Mouse (Mus musculus) limb, embryonic 13.5 days (tissue): Measurements from ENCODE around the gene Rgs8. TPM values are rescaled to one million over a fixed set of nuclear protein-coding genes. Genes with fewer than 3 reads are reported as not detected.

Experiments
- ATAC-seq: fragments of 200-750 bp; cut with Nextera tagmentation; 2 replicates; pipeline ENCODE4 v1.8.0; 2017; ENCODE audit warnings: low read depth, moderate number of reproducible peaks, moderate TSS enrichment; ENCODE audit not compliant: low FRiP score
- H3K27ac ChIP-seq: fragments of 300-500 bp; sonication (generic); 2 replicates; pipeline ENCODE4 v1.5.1; 2015; ENCODE audit warnings: inconsistent platforms, mild to moderate bottlenecking, moderate library complexity
- H3K27me3 ChIP-seq: fragments of 300-500 bp; sonication (generic); 2 replicates; pipeline ENCODE4 v1.6.1; 2015; ENCODE audit warnings: mild to moderate bottlenecking, inconsistent platforms
- H3K36me3 ChIP-seq: fragments of 300-500 bp; sonication (generic); 2 replicates; pipeline ENCODE4 v1.6.1; 2015; ENCODE audit warnings: inconsistent platforms, mild to moderate bottlenecking, moderate library complexity
- H3K4me1 ChIP-seq: fragments of 300-500 bp; sonication (generic); 2 replicates; pipeline ENCODE4 v1.6.1; 2015; ENCODE audit warnings: inconsistent platforms
- H3K4me2 ChIP-seq: fragments of 300-500 bp; sonication (generic); replicated peaks from 2 replicates; pipeline ENCODE4 v1.6.1; 2015; ENCODE audit warnings: inconsistent platforms, mild to moderate bottlenecking, moderate library complexity
- H3K4me3 ChIP-seq: fragments of 300-500 bp; sonication (generic); 2 replicates; pipeline ENCODE4 v1.5.1; 2015; ENCODE audit warnings: moderate library complexity, mild to moderate bottlenecking, inconsistent platforms
- H3K9ac ChIP-seq: fragments of 300-500 bp; sonication (generic); 2 replicates; pipeline ENCODE4 v1.6.1; 2015; ENCODE audit warnings: mild to moderate bottlenecking, inconsistent platforms
- H3K9me3 ChIP-seq: fragments of 300-500 bp; sonication (generic); 2 replicates; pipeline ENCODE4 v1.6.1; 2016; ENCODE audit warnings: inconsistent platforms
- WGBS: fragments of 180-500 bp; shearing (Covaris S2); methylation state at CpG from one replicate; pipeline ENCODE4 v1.1.7; 2015; 5-methylcytosine and 5-hydroxymethylcytosine counted together
- polyA plus RNA-seq: library from polyadenylated mRNA; unstranded; fragments of >200 nt; fragmentation: Nextera tagmentation; extraction: Ambion mirVana; gene quantifications from 2 replicates; pipeline ENCODE4 v1.2.1, GENCODE M21; 2015

The Rgs8 gene
- polyA plus RNA-seq, 1 experiment from 2014 or later: 1.8 TPM

GRCm38 (mm10) chr1:153661689-153662002, 8.8 kb downstream of the Rgs8 start:
- H3K9ac ChIP-seq: no peak overlapping the region
- peaks cover 17% of the 10 kb centered on the region for H3K27me3 ChIP-seq
- H3K27ac ChIP-seq: no peak overlapping the region
- WGBS: 41% methylated on average over 4 of the region's 4 CpGs
- no peaks in the 10 kb centered on the region for H3K9me3 ChIP-seq
- ATAC-seq: no peak
- no peaks in the 10 kb centered on the region for H3K36me3 ChIP-seq
- no peak overlapping the region for H3K4me3 ChIP-seq
- H3K4me2 ChIP-seq: no peak overlapping the region
- H3K4me1 ChIP-seq: peaks cover 62% of the 10 kb centered on the region

GRCm38 (mm10) chr1:153662362-153662761, 9.5 kb downstream of the Rgs8 start:
- Histone ChIP-seq H3K9ac (no peak overlapping the region), H3K27me3 (peaks cover 17% of the 10 kb centered on the region), H3K4me1 (peaks cover 66% of the 10 kb centered on the region), H3K36me3 (no peaks in the 10 kb centered on the region), H3K9me3 (no peaks in the 10 kb centered on the region), H3K4me2 (no peak overlapping the region), H3K27ac (no peak overlapping the region), H3K4me3 (no peak overlapping the region)
- no peak for ATAC-seq
- 47% methylated on average over 4 of the region's 4 CpGs for WGBS

GRCm38 (mm10) chr1:153665066-153665715, 12.4 kb downstream of the Rgs8 start:
- Histone ChIP-seq H3K4me3 (peak overlapping the region; percentile 16), H3K9ac (peak overlapping the region; percentile 48), H3K27ac (peak overlapping the region; percentile 52; the same call in 1 of the 2 replicates), H3K36me3 (no peaks in the 10 kb centered on the region), H3K4me1 (peaks cover 47% of the 10 kb centered on the region), H3K9me3 (no peaks in the 10 kb centered on the region), H3K4me2 (peak overlapping the region; percentile 51), H3K27me3 (peaks cover 19% of the 10 kb centered on the region)
- ATAC-seq: peak; percentile 55
- WGBS: 4% methylated on average over 10 of the region's 10 CpGs

GRCm38 (mm10) chr1:153666236-153666635, 13.4 kb downstream of the Rgs8 start:
- H3K4me2 ChIP-seq: no peak overlapping the region
- ATAC-seq: no peak
- no peak overlapping the region for H3K4me3 ChIP-seq
- no peaks in the 10 kb centered on the region for H3K36me3 ChIP-seq
- H3K27me3 ChIP-seq: peaks cover 17% of the 10 kb centered on the region
- no peaks in the 10 kb centered on the region for H3K9me3 ChIP-seq
- 5% methylated on average over 1 of the region's 1 CpGs for WGBS
- H3K9ac ChIP-seq: no peak overlapping the region
- H3K27ac ChIP-seq: no peak overlapping the region
- peaks cover 39% of the 10 kb centered on the region for H3K4me1 ChIP-seq

GRCm38 (mm10) chr1:153667244-153667727, 14.5 kb downstream of the Rgs8 start:
- WGBS: 52% methylated on average over 4 of the region's 4 CpGs
- peaks cover 17% of the 10 kb centered on the region for H3K27me3 ChIP-seq
- no peak overlapping the region for H3K27ac ChIP-seq
- no peak overlapping the region for H3K9ac ChIP-seq
- H3K36me3 ChIP-seq: no peaks in the 10 kb centered on the region
- H3K4me1 ChIP-seq: peaks cover 31% of the 10 kb centered on the region
- H3K9me3 ChIP-seq: no peaks in the 10 kb centered on the region
- no peak overlapping the region for H3K4me3 ChIP-seq
- no peak for ATAC-seq
- no peak overlapping the region for H3K4me2 ChIP-seq

GRCm38 (mm10) chr1:153667781-153668180, 15.0 kb downstream of the Rgs8 start:
- no peak for ATAC-seq
- 58% methylated on average over 5 of the region's 5 CpGs for WGBS
- Histone ChIP-seq H3K9me3 (no peaks in the 10 kb centered on the region), H3K4me3 (no peak overlapping the region), H3K4me2 (no peak overlapping the region), H3K9ac (no peak overlapping the region), H3K36me3 (no peaks in the 10 kb centered on the region), H3K4me1 (peaks cover 31% of the 10 kb centered on the region), H3K27me3 (peaks cover 17% of the 10 kb centered on the region), H3K27ac (no peak overlapping the region)

GRCm38 (mm10) chr1:153669086-153669485, 16.3 kb downstream of the Rgs8 start:
- Histone ChIP-seq H3K4me3 (no peak overlapping the region), H3K27ac (no peak overlapping the region), H3K9me3 (no peaks in the 10 kb centered on the region), H3K4me1 (peaks cover 31% of the 10 kb centered on the region), H3K9ac (no peak overlapping the region), H3K36me3 (no peaks in the 10 kb centered on the region), H3K4me2 (no peak overlapping the region), H3K27me3 (peaks cover 17% of the 10 kb centered on the region)
- WGBS: 74% methylated on average over 7 of the region's 7 CpGs
- no peak for ATAC-seq

- Histone ChIP-seq H3K36me3 (no peaks in the 10 kb centered on the region), H3K27me3 (peaks cover 12% of the 10 kb centered on the region; the same call in 1 of the 2 replicates), H3K9me3 (no peaks in the 10 kb centered on the region), H3K4me3 (no peak overlapping the region), H3K4me2 (no peak overlapping the region), H3K4me1 (peaks cover 29% of the 10 kb centered on the region), H3K9ac (no peak overlapping the region), H3K27ac (no peak overlapping the region)
- WGBS: 80% methylated on average over 3 of the region's 3 CpGs
- ATAC-seq: no peak
Observed at GRCm38 (mm10) chr1:153669728-153670127, 16.9 kb downstream of the Rgs8 start.

GRCm38 (mm10) chr1:153671352-153671751, 18.5 kb downstream of the Rgs8 start:
- Histone ChIP-seq H3K27ac (no peak overlapping the region), H3K9ac (no peak overlapping the region), H3K4me1 (peaks cover 13% of the 10 kb centered on the region), H3K9me3 (no peaks in the 10 kb centered on the region), H3K4me2 (no peak overlapping the region), H3K4me3 (no peak overlapping the region), H3K36me3 (no peaks in the 10 kb centered on the region), H3K27me3 (peaks cover 11% of the 10 kb centered on the region; the same call in 1 of the 2 replicates)
- ATAC-seq: no peak
- WGBS: 84% methylated on average over 3 of the region's 3 CpGs

- peaks cover 7% of the 10 kb centered on the region; the same call in 1 of the 2 replicates for H3K27me3 ChIP-seq
- H3K9me3 ChIP-seq: no peaks in the 10 kb centered on the region
- H3K4me2 ChIP-seq: no peak overlapping the region
- no peak overlapping the region for H3K27ac ChIP-seq
- WGBS: 66% methylated on average over 9 of the region's 9 CpGs
- ATAC-seq: no peak
- no peak overlapping the region for H3K4me3 ChIP-seq
- peaks cover 2% of the 10 kb centered on the region for H3K4me1 ChIP-seq
- no peak overlapping the region for H3K9ac ChIP-seq
- no peaks in the 10 kb centered on the region for H3K36me3 ChIP-seq
Observed at GRCm38 (mm10) chr1:153672698-153673097, 19.9 kb downstream of the Rgs8 start.

- no peak overlapping the region for H3K4me2 ChIP-seq
- 87% methylated on average over 12 of the region's 12 CpGs for WGBS
- H3K4me1 ChIP-seq: peaks cover 7% of the 10 kb centered on the region
- H3K36me3 ChIP-seq: no peaks in the 10 kb centered on the region
- H3K9me3 ChIP-seq: no peaks in the 10 kb centered on the region
- ATAC-seq: no peak
- no peak overlapping the region for H3K4me3 ChIP-seq
- H3K9ac ChIP-seq: no peak overlapping the region
- H3K27ac ChIP-seq: no peak overlapping the region
- H3K27me3 ChIP-seq: peaks cover 3% of the 10 kb centered on the region; the same call in 1 of the 2 replicates
Observed at GRCm38 (mm10) chr1:153673900-153674299, 21.1 kb downstream of the Rgs8 start.

GRCm38 (mm10) chr1:153675591-153675990, 22.8 kb downstream of the Rgs8 start:
- H3K27ac ChIP-seq: no peak overlapping the region
- no peaks in the 10 kb centered on the region for H3K9me3 ChIP-seq
- no peaks in the 10 kb centered on the region for H3K36me3 ChIP-seq
- H3K4me1 ChIP-seq: peaks cover 16% of the 10 kb centered on the region
- no peak for ATAC-seq
- 71% methylated on average over 4 of the region's 4 CpGs for WGBS
- no peaks in the 10 kb centered on the region; the same call in 1 of the 2 replicates for H3K27me3 ChIP-seq
- H3K4me3 ChIP-seq: no peak overlapping the region
- no peak overlapping the region for H3K9ac ChIP-seq
- no peak overlapping the region for H3K4me2 ChIP-seq

GRCm38 (mm10) chr1:153677635-153678034, 24.8 kb downstream of the Rgs8 start:
- Histone ChIP-seq H3K27ac (no peak overlapping the region), H3K4me3 (no peak overlapping the region), H3K9ac (no peak overlapping the region), H3K4me2 (no peak overlapping the region), H3K4me1 (peaks cover 24% of the 10 kb centered on the region), H3K27me3 (no peaks in the 10 kb centered on the region; the same call in 1 of the 2 replicates), H3K9me3 (no peaks in the 10 kb centered on the region), H3K36me3 (no peaks in the 10 kb centered on the region)
- no peak for ATAC-seq
- WGBS: 61% methylated on average over 6 of the region's 6 CpGs
